In the genomic region with DNA sequence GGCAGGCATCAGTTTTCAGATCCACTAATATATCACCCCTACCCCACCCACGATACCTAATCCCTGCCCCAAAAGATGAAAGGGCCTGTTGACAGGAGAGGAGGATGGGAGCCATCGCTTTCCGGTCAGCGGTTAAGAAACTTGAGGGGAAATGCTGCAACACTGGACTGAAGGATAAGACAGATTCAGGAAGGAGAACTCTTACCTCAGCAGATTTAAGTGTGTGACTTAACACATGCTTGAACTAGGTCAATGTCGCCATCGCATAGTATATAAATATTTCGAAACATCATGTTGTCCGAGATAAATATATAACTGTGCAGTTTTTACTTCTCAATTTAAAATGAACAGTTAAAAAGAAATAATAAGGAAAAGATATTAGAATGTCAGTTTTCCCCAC, we compare ENCODE assay signal across 28 mouse cellular contexts. TPM values are rescaled to one million over a fixed set of nuclear protein-coding genes. Genes with fewer than 3 reads are reported as not detected.
A peak's percentile ranks its signal among the peaks of the same experiment; 100 is the strongest.
DNase-seq lines count a peak whose midpoint lies in the region; ATAC-seq and TF ChIP-seq lines count a peak whose summit lies in the region.
"Had no signal": no experiment of that assay in that cellular context is flagged by ENCODE, and none has a peak within 500 bp of the region (broad histone marks: within the 10 kb centered on the region; RNA-seq: fewer than 3 reads in every experiment).

No protein-coding gene starts in this region.

- TF ChIP-seq POLR2A in bone marrow macrophage, adult 2 months (IDR thresholded peaks at IDR 0.05; ENCODE audit: borderline replicate concordance, low read depth, low read length): no peak

- 49% methylated on average over 8 of the region's 8 CpGs for WGBS in heart, postnatal 0 days
- WGBS in lung, embryonic 15.5 days: 46% methylated on average over 8 of the region's 8 CpGs
- 10% methylated on average over 8 of the region's 8 CpGs for WGBS in macrophage (ENCODE audit: missing documents)
- 58% methylated on average over 8 of the region's 8 CpGs for WGBS in kidney, embryonic 14.5 days
- WGBS in forebrain, embryonic 13.5 days: 93% methylated on average over 8 of the region's 8 CpGs

- no peaks in the 10 kb centered on the region for H3K9me3 ChIP-seq in heart, postnatal 0 days (replicated peaks; ENCODE audit: control insufficient read depth, low read length)
- H3K9me3 ChIP-seq in lung, embryonic 15.5 days: no peaks in the 10 kb centered on the region
- no peaks in the 10 kb centered on the region for H3K9me3 ChIP-seq in kidney, embryonic 14.5 days (ENCODE audit: control insufficient read depth, low read length)
- H3K9me3 ChIP-seq in forebrain, embryonic 13.5 days (replicated peaks): no peaks in the 10 kb centered on the region
- H3K9me3 ChIP-seq: heart, embryonic 13.5 days; hindbrain, embryonic 10.5 days; stomach, embryonic 15.5 days had no signal

- DNase-seq in heart, postnatal 0 days (ENCODE audit: low spot score): peak; percentile 22
- DNase-seq in heart, adult 18-20 months: no peak
- no peak for DNase-seq in lung, postnatal 4 days
- DNase-seq: adrenal gland, postnatal 14 days; cerebellum, adult 18-20 months; cerebellum, postnatal 10 days; forebrain, postnatal 0 days; gastrocnemius, postnatal 25 days; heart, postnatal 14 days; kidney, adult 18-20 months; kidney, postnatal 36 days; layer of hippocampus, postnatal 36 days; left cerebral cortex, postnatal 4 days; right cerebral cortex, postnatal 25 days had no signal

- H3K4me1 ChIP-seq in heart, postnatal 0 days (ENCODE audit: control insufficient read depth, insufficient read depth): 0 out of 2 replicates have a peak, but pooled peaks cover 4% of the 10 kb centered on the region
- H3K4me1 ChIP-seq in lung, embryonic 15.5 days: no peaks in the 10 kb centered on the region
- peaks cover 27% of the 10 kb centered on the region for H3K4me1 ChIP-seq in bone marrow macrophage, adult 2 months (ENCODE audit: control insufficient read depth, insufficient read depth, low read length)
- H3K4me1 ChIP-seq in kidney, embryonic 14.5 days (ENCODE audit: control insufficient read depth, insufficient read depth, low read length): no peaks in the 10 kb centered on the region
- H3K4me1 ChIP-seq in forebrain, embryonic 13.5 days: no peaks in the 10 kb centered on the region
- H3K4me1 ChIP-seq: hindbrain, embryonic 10.5 days; stomach, embryonic 15.5 days had no signal

- H3K27me3 ChIP-seq in heart, postnatal 0 days (ENCODE audit: control insufficient read depth, insufficient read depth, low read length): no peaks in the 10 kb centered on the region
- no peaks in the 10 kb centered on the region for H3K27me3 ChIP-seq in lung, embryonic 15.5 days
- no peaks in the 10 kb centered on the region for H3K27me3 ChIP-seq in kidney, embryonic 14.5 days (ENCODE audit: control insufficient read depth, insufficient read depth, low read length)
- H3K27me3 ChIP-seq in forebrain, embryonic 13.5 days: no peaks in the 10 kb centered on the region
- H3K27me3 ChIP-seq: heart, embryonic 13.5 days; stomach, embryonic 15.5 days had no signal

- no peak overlapping the region for H3K27ac ChIP-seq in heart, postnatal 0 days (ENCODE audit: low read depth)
- 0 out of 2 replicates have a peak overlapping the region, but pooled peaks have one; percentile 9 for H3K27ac ChIP-seq in lung, embryonic 15.5 days
- peak overlapping the region; percentile 93 for H3K27ac ChIP-seq in bone marrow macrophage, adult 2 months (ENCODE audit: insufficient read depth, low read depth, low read length)
- H3K27ac ChIP-seq in macrophage: peak overlapping the region; percentile 74
- no peak overlapping the region for H3K27ac ChIP-seq in kidney, embryonic 14.5 days (ENCODE audit: low read depth, low read length)
- no peak overlapping the region for H3K27ac ChIP-seq in forebrain, embryonic 13.5 days
- H3K27ac ChIP-seq: heart, embryonic 13.5 days; hindbrain, embryonic 10.5 days; stomach, embryonic 15.5 days had no signal

- no peak for TF ChIP-seq EP300 in heart, postnatal 0 days (IDR thresholded peaks at IDR 0.05; ENCODE audit: low read depth)

- no peaks in the 10 kb centered on the region for H3K36me3 ChIP-seq in heart, postnatal 0 days (replicated peaks; ENCODE audit: control insufficient read depth, insufficient read depth, low read length)
- H3K36me3 ChIP-seq in lung, embryonic 15.5 days: no peaks in the 10 kb centered on the region
- H3K36me3 ChIP-seq in macrophage (ENCODE audit: inconsistent target): no peaks in the 10 kb centered on the region
- no peaks in the 10 kb centered on the region for H3K36me3 ChIP-seq in kidney, embryonic 14.5 days (ENCODE audit: control insufficient read depth, insufficient read depth, low read length)
- no peaks in the 10 kb centered on the region for H3K36me3 ChIP-seq in forebrain, embryonic 13.5 days (ENCODE audit: poor library complexity, severe bottlenecking)
- H3K36me3 ChIP-seq: heart, embryonic 13.5 days; hindbrain, embryonic 10.5 days; stomach, embryonic 15.5 days had no signal

- no peak for ATAC-seq in heart, postnatal 0 days (ENCODE audit: insufficient read depth, low read depth)
- ATAC-seq in lung, embryonic 15.5 days (ENCODE audit: borderline replicate concordance, extremely low read depth, low FRiP score, low TSS enrichment): peak; percentile 49; the same call in 1 of the 2 replicates
- ATAC-seq in kidney, embryonic 14.5 days (ENCODE audit: low FRiP score, low TSS enrichment): no peak
- no peak for ATAC-seq in forebrain, embryonic 13.5 days
- ATAC-seq: CD4-positive, CD25-positive, alpha-beta regulatory T cell, adult 4 months; forebrain, postnatal 0 days; hindbrain, embryonic 16.5 days; midbrain, embryonic 16.5 days had no signal

- no peak overlapping the region for H3K9ac ChIP-seq in heart, postnatal 0 days (replicated peaks; ENCODE audit: low read depth, low read length)
- no peak overlapping the region for H3K9ac ChIP-seq in lung, embryonic 15.5 days
- no peak overlapping the region for H3K9ac ChIP-seq in kidney, embryonic 14.5 days (ENCODE audit: low read depth, low read length)
- no peak overlapping the region for H3K9ac ChIP-seq in forebrain, embryonic 13.5 days
- H3K9ac ChIP-seq: forebrain, postnatal 0 days; heart, embryonic 13.5 days; stomach, embryonic 15.5 days had no signal

- no peak overlapping the region for H3K4me2 ChIP-seq in heart, postnatal 0 days (ENCODE audit: low read depth, low read length)
- no peak overlapping the region for H3K4me2 ChIP-seq in lung, embryonic 15.5 days
- no peak overlapping the region for H3K4me2 ChIP-seq in kidney, embryonic 14.5 days (replicated peaks; ENCODE audit: low read depth, low read length)
- H3K4me2 ChIP-seq in forebrain, embryonic 13.5 days: no peak overlapping the region
- H3K4me2 ChIP-seq: heart, embryonic 13.5 days; midbrain, embryonic 11.5 days; stomach, embryonic 15.5 days had no signal

- TF ChIP-seq CTCF in heart, postnatal 0 days (IDR thresholded peaks at IDR 0.05; ENCODE audit: low read depth): no peak
- no peak for TF ChIP-seq CTCF in bone marrow macrophage, adult 2 months (IDR thresholded peaks at IDR 0.05; ENCODE audit: low read depth, low read length)

- H3K4me3 ChIP-seq in heart, postnatal 0 days (ENCODE audit: low read depth, low read length): no peak overlapping the region
- no peak overlapping the region for H3K4me3 ChIP-seq in lung, embryonic 15.5 days
- no peak overlapping the region for H3K4me3 ChIP-seq in bone marrow macrophage, adult 2 months (ENCODE audit: insufficient read depth, low read length)
- no peak overlapping the region for H3K4me3 ChIP-seq in macrophage (ENCODE audit: inconsistent target)
- H3K4me3 ChIP-seq in kidney, embryonic 14.5 days (ENCODE audit: low read length): no peak overlapping the region
- no peak overlapping the region for H3K4me3 ChIP-seq in forebrain, embryonic 13.5 days
- H3K4me3 ChIP-seq: erythroblast, embryonic 14.5 days; heart, embryonic 13.5 days; hindbrain, embryonic 10.5 days; stomach, embryonic 15.5 days had no signal

- H3K79me2 ChIP-seq in macrophage (ENCODE audit: inconsistent target): no peaks in the 10 kb centered on the region

RNA-seq across cellular contexts. Expression of a gene that starts 31.6 kb away (rescaled TPM):
- 35.1 and 56.9 TPM in 2 replicates for total RNA-seq in heart, postnatal 0 days (2014; rRNA removed; ENCODE audit: low replicate concordance)
- 39.0 and 44.6 TPM in 2 replicates for polyA plus RNA-seq in heart, postnatal 0 days (2015; fragmentation: Nextera tagmentation; extraction: Ambion mirVana)
- 100 to 1,000 TPM; 159 to 201 TPM for total RNA-seq in heart, adult 18-20 months (2021)
- 83.4 and 84.3 TPM in 2 replicates for polyA plus RNA-seq in lung, embryonic 15.5 days (2015; fragmentation: Nextera tagmentation; extraction: Ambion mirVana)
- polyA plus RNA-seq in bone marrow macrophage, adult 2 months (2012; ENCODE audit: insufficient read depth, insufficient read length, missing spikeins): not detected in 2 replicates
- total RNA-seq in macrophage (2018; cell fraction: chromatin; rRNA removed): under 1 TPM in 2 of 26 experiments, not detected in 24; 0.29 to 0.70 TPM
- total RNA-seq in macrophage (2018; cell fraction: cytosol; rRNA removed): under 1 TPM in 7 of 26 experiments, not detected in 19; 0.03 to 0.22 (median 0.06) TPM
- total RNA-seq in macrophage (2018; cell fraction: nucleus; rRNA removed): under 1 TPM in 1 of 26 experiments, not detected in 25; 0.33 TPM
- polyA plus RNA-seq in macrophage (2018): 0.07 to 0.09 TPM in 2 of 3 replicates, not detected in the other
- 10.1 and 16.7 TPM in 2 replicates for polyA plus RNA-seq in kidney, embryonic 14.5 days (2014; fragmentation: Nextera tagmentation; extraction: Ambion mirVana)
- polyA plus RNA-seq in forebrain, embryonic 13.5 days (2015; fragmentation: Nextera tagmentation; extraction: Ambion mirVana): 3.7 and 4.9 TPM in 2 replicates
- total RNA-seq: neutrophil, adult 5-6 weeks had no signal
- polyA plus RNA-seq: CD4-positive, CD25-positive, alpha-beta regulatory T cell, adult 4 months; erythroblast, embryonic 14.5 days had no signal

Comparison
In these comparisons a context has a peak if more than half of its experiments do, and no peak if none do; other contexts are left out.
1. H3K27ac ChIP-seq: peak in lung, embryonic 15.5 days (single experiment), bone marrow macrophage, adult 2 months (single experiment) and macrophage (single experiment); none in heart, postnatal 0 days (single experiment), kidney, embryonic 14.5 days (single experiment) and forebrain, embryonic 13.5 days (single experiment).